Comparison of ENCODE assay signal across 30 mouse cellular contexts in the genomic region with DNA sequence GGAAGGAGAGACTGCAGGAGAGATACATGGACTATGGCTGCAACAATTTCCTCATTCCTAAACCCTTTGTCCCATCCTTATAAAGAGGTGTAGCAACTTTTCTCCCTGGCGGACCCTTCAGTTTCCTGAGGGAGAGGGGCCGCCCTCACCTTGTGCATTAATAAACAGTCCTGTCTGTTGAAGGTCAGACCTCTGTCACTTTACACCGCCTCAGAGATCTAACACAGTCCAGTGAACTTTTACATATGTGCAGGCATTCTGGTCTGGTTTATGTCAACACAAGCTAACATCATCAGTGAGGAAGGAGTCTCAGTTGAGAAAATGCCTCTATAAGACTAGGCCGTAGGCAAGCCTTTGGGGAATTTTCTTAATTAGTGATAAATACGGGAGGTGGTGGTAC. TPM values are rescaled to one million over a fixed set of nuclear protein-coding genes. Genes with fewer than 3 reads are reported as not detected.
DNase-seq lines count a peak whose midpoint lies in the region; ATAC-seq and TF ChIP-seq lines count a peak whose summit lies in the region.
"Had no signal": no experiment of that assay in that cellular context is flagged by ENCODE, and none has a peak within 500 bp of the region (broad histone marks: within the 10 kb centered on the region; RNA-seq: fewer than 3 reads in every experiment).

No protein-coding gene starts in this region.

- H3K9ac ChIP-seq in heart, embryonic 11.5 days (ENCODE audit: low read depth, low read length), result 0 out of 2 replicates have a peak overlapping the region, but pooled peaks have one; percentile 10
- H3K9ac ChIP-seq in heart, postnatal 0 days (replicated peaks; ENCODE audit: low read depth, low read length), result no peak overlapping the region
- H3K9ac ChIP-seq in intestine, embryonic 15.5 days, result no peak overlapping the region
- H3K9ac ChIP-seq: embryonic facial prominence, embryonic 15.5 days; forebrain, embryonic 12.5 days; forebrain, postnatal 0 days; limb, embryonic 15.5 days; stomach, embryonic 15.5 days had no signal

- intact Hi-C loops in heart, postnatal 36 days (cut with DNase I), result loop anchor here (2.0 kb wide), 1 partner anchor 19 kb away; no protein-coding TSS in a partner anchor

- DNase-seq in heart, postnatal 36 days, result no peak
- no peak for DNase-seq in heart, postnatal 0 days (ENCODE audit: low spot score)
- DNase-seq in heart, adult 8-10 months (ENCODE audit: low spot score), result no peak
- DNase-seq in yolk sac, embryonic 10.5 days (ENCODE audit: low spot score), result no peak
- DNase-seq: adrenal gland, postnatal 25 days; B cell, adult 2 months; cerebellum, adult 18-20 months; cerebellum, postnatal 10 days; forebrain, postnatal 0 days; gastrocnemius, postnatal 10 days; kidney, adult 11 months; kidney, postnatal 14 days; layer of hippocampus, adult 9-11 months; lung, adult 2 months; lung, postnatal 14 days; midbrain, embryonic 14.5 days; right cerebral cortex, postnatal 25 days had no signal

- ATAC-seq in heart, embryonic 11.5 days (replicated peaks; ENCODE audit: insufficient number of reproducible peaks, low FRiP score, low TSS enrichment), result no peak
- no peak for ATAC-seq in heart, postnatal 0 days (ENCODE audit: insufficient read depth, low read depth)
- ATAC-seq in intestine, embryonic 15.5 days, result peak; percentile 31; the same call in 1 of the 2 replicates
- ATAC-seq: forebrain, postnatal 0 days; hindbrain, embryonic 16.5 days had no signal

- H3K36me3 ChIP-seq in heart, embryonic 11.5 days (ENCODE audit: control insufficient read depth, insufficient read depth, low read length), result no peaks in the 10 kb centered on the region
- H3K36me3 ChIP-seq in heart, postnatal 0 days (replicated peaks; ENCODE audit: control insufficient read depth, insufficient read depth, low read length), result no peaks in the 10 kb centered on the region
- H3K36me3 ChIP-seq in intestine, embryonic 15.5 days, result no peaks in the 10 kb centered on the region
- H3K36me3 ChIP-seq: embryonic facial prominence, embryonic 10.5 days; embryonic facial prominence, embryonic 15.5 days; forebrain, embryonic 12.5 days; limb, embryonic 10.5 days; limb, embryonic 15.5 days; stomach, embryonic 15.5 days had no signal

- TF ChIP-seq CTCF in heart, postnatal 0 days (IDR thresholded peaks at IDR 0.05; ENCODE audit: low read depth), result no peak

- peaks cover 2% of the 10 kb centered on the region; the same call in 1 of the 2 replicates for H3K4me1 ChIP-seq in heart, embryonic 11.5 days (ENCODE audit: control insufficient read depth, insufficient read depth, low read length)
- H3K4me1 ChIP-seq in heart, postnatal 0 days (ENCODE audit: control insufficient read depth, insufficient read depth), result peaks cover 18% of the 10 kb centered on the region
- H3K4me1 ChIP-seq in brown adipose tissue, adult 24 weeks (ENCODE audit: control insufficient read depth, insufficient read depth, insufficient read length, low read length), result peaks cover 11% of the 10 kb centered on the region; the same call in 1 of the 2 replicates
- peaks cover 9% of the 10 kb centered on the region; the same call in 1 of the 2 replicates for H3K4me1 ChIP-seq in intestine, embryonic 15.5 days (replicated peaks)
- H3K4me1 ChIP-seq: embryonic facial prominence, embryonic 15.5 days; forebrain, embryonic 12.5 days had no signal

- H3K27me3 ChIP-seq in heart, embryonic 11.5 days (ENCODE audit: control insufficient read depth, insufficient read depth, low read length), result no peaks in the 10 kb centered on the region
- H3K27me3 ChIP-seq in heart, postnatal 0 days (ENCODE audit: control insufficient read depth, insufficient read depth, low read length), result no peaks in the 10 kb centered on the region
- H3K27me3 ChIP-seq in intestine, embryonic 15.5 days (replicated peaks), result no peaks in the 10 kb centered on the region
- H3K27me3 ChIP-seq: embryonic facial prominence, embryonic 15.5 days; forebrain, embryonic 12.5 days; limb, embryonic 15.5 days; stomach, embryonic 15.5 days had no signal

- TF ChIP-seq EP300 in heart, postnatal 0 days (IDR thresholded peaks at IDR 0.05; ENCODE audit: low read depth), result no peak

- H3K9me3 ChIP-seq in heart, embryonic 11.5 days (replicated peaks; ENCODE audit: control insufficient read depth, low read length), result no peaks in the 10 kb centered on the region
- H3K9me3 ChIP-seq in heart, postnatal 0 days (replicated peaks; ENCODE audit: control insufficient read depth, low read length), result no peaks in the 10 kb centered on the region
- no peaks in the 10 kb centered on the region for H3K9me3 ChIP-seq in intestine, embryonic 15.5 days
- H3K9me3 ChIP-seq: embryonic facial prominence, embryonic 10.5 days; embryonic facial prominence, embryonic 15.5 days; forebrain, embryonic 12.5 days; limb, embryonic 10.5 days; limb, embryonic 15.5 days; stomach, embryonic 15.5 days had no signal

- no peak overlapping the region for H3K4me3 ChIP-seq in heart, embryonic 11.5 days (ENCODE audit: low read depth, low read length)
- no peak overlapping the region for H3K4me3 ChIP-seq in heart, postnatal 0 days (ENCODE audit: low read depth, low read length)
- H3K4me3 ChIP-seq in brown adipose tissue, adult 24 weeks (ENCODE audit: insufficient read depth, low read depth, low read length), result no peak overlapping the region
- no peak overlapping the region for H3K4me3 ChIP-seq in intestine, embryonic 15.5 days (replicated peaks)
- H3K4me3 ChIP-seq: embryonic facial prominence, embryonic 10.5 days; embryonic facial prominence, embryonic 15.5 days; forebrain, embryonic 12.5 days; limb, embryonic 10.5 days; limb, embryonic 15.5 days; stomach, embryonic 15.5 days had no signal

- H3K4me2 ChIP-seq in heart, embryonic 11.5 days, result no peak overlapping the region
- H3K4me2 ChIP-seq in heart, postnatal 0 days (ENCODE audit: low read depth, low read length), result no peak overlapping the region
- H3K4me2 ChIP-seq in intestine, embryonic 15.5 days (replicated peaks), result no peak overlapping the region
- H3K4me2 ChIP-seq: embryonic facial prominence, embryonic 15.5 days; forebrain, embryonic 12.5 days; limb, embryonic 15.5 days; stomach, embryonic 15.5 days had no signal

- WGBS in heart, embryonic 11.5 days (ENCODE audit: insufficient replicate concordance), result 47% methylated on average over 5 of the region's 5 CpGs
- WGBS in heart, postnatal 0 days, result 54% methylated on average over 5 of the region's 5 CpGs
- WGBS in intestine, embryonic 15.5 days, result 44% methylated on average over 5 of the region's 5 CpGs

- peak overlapping the region; percentile 54 for H3K27ac ChIP-seq in heart, embryonic 11.5 days (ENCODE audit: low read depth, low read length)
- peak overlapping the region; percentile 25; the same call in 1 of the 2 replicates for H3K27ac ChIP-seq in heart, postnatal 0 days (ENCODE audit: low read depth)
- peak overlapping the region; percentile 39; the same call in 1 of the 2 replicates for H3K27ac ChIP-seq in brown adipose tissue, adult 24 weeks (replicated peaks; ENCODE audit: low read depth, low read length)
- 0 out of 2 replicates have a peak overlapping the region, but pooled peaks have one; percentile 14 for H3K27ac ChIP-seq in intestine, embryonic 15.5 days
- H3K27ac ChIP-seq: embryonic facial prominence, embryonic 10.5 days; embryonic facial prominence, embryonic 15.5 days; forebrain, embryonic 12.5 days; limb, embryonic 10.5 days; limb, embryonic 15.5 days; stomach, embryonic 15.5 days had no signal

RNA-seq across cellular contexts. Expression of a gene that starts 22.5 kb away (rescaled TPM):
- polyA plus RNA-seq in heart, embryonic 11.5 days (2014; fragmentation: Nextera tagmentation; extraction: Ambion mirVana), result 48.2 and 52.5 TPM in 2 replicates
- total RNA-seq in heart, postnatal 36 days (2021), result 100 to 1,000 TPM in 1 of 2 experiments, 10 to 100 TPM in 1; 58.7 to 102 TPM
- 101 and 140 TPM in 2 replicates for total RNA-seq in heart, postnatal 0 days (2014; rRNA removed; ENCODE audit: low replicate concordance)
- 43.0 and 43.5 TPM in 2 replicates for polyA plus RNA-seq in heart, postnatal 0 days (2015; fragmentation: Nextera tagmentation; extraction: Ambion mirVana)
- total RNA-seq in heart, adult 8-10 months (2022), result 10 to 100 TPM; 60.6 to 71.4 (median 66.2) TPM
- polyA plus RNA-seq in brown adipose tissue, adult 24 weeks (2012; ENCODE audit: insufficient read depth, insufficient read length, missing spikeins), result 18.5 and 18.6 TPM in 2 replicates
- 45.4 and 48.2 TPM in 2 replicates for polyA plus RNA-seq in intestine, embryonic 15.5 days (2015; fragmentation: Nextera tagmentation; extraction: Ambion mirVana)

RNA-seq across cellular contexts. Expression of a gene that starts 27.4 kb away (rescaled TPM):
- polyA plus RNA-seq in heart, embryonic 11.5 days (2014; fragmentation: Nextera tagmentation; extraction: Ambion mirVana), result 0.23 and 1.1 TPM in 2 replicates
- total RNA-seq in heart, postnatal 36 days (2021), result 1 to 10 TPM; 2.6 to 3.2 TPM
- total RNA-seq in heart, postnatal 0 days (2014; rRNA removed; ENCODE audit: low replicate concordance), result 1.6 and 9.2 TPM in 2 replicates
- polyA plus RNA-seq in heart, postnatal 0 days (2015; fragmentation: Nextera tagmentation; extraction: Ambion mirVana), result 0.91 and 1.1 TPM in 2 replicates
- total RNA-seq in heart, adult 8-10 months (2022), result 1 to 10 TPM; 1.6 to 3.9 (median 2.3) TPM
- 1.5 TPM in 1 of 2 replicates, not detected in the other for polyA plus RNA-seq in brown adipose tissue, adult 24 weeks (2012; ENCODE audit: insufficient read depth, insufficient read length, missing spikeins)
- 1.2 and 1.7 TPM in 2 replicates for polyA plus RNA-seq in intestine, embryonic 15.5 days (2015; fragmentation: Nextera tagmentation; extraction: Ambion mirVana)
- total RNA-seq: common myeloid progenitor, adult 5-6 weeks; granulocyte monocyte progenitor cell, adult 5-6 weeks; neutrophil, adult 5-6 weeks had no signal
